Mouse (Mus musculus): Measurements from ENCODE around the gene Cabp5. TPM values are rescaled to one million over a fixed set of nuclear protein-coding genes. Genes with fewer than 3 reads are reported as not detected.

Cabp5 gene
- polyA plus RNA-seq (2014; fragmentation: Illumina TruSeq; extraction: RNeasy Lipid Tissue Mini Kit (QIAGEN cat#74804); ENCODE audit: low replicate concordance) = not detected

DNA sequence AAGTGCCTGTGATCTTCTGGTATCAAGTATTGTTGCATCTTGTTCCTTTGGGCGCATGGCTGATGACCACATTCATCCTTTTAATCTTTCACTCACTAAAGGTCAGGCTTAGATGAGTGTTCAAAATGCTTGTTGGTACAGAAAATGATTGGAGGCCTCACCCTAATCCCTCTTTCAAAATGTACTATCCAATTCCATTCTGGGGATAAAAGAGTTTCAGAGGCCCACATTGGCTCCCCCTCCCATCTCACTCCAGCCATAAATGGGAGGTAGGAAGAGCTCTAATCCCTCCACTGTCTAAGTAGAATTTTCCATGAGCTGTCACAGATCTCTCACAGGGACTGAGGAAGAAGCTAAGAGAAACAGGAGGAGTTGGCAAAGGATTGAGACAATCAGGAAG, at the start of gene Cabp5:
Gene Cabp5 (plus strand): TSS at position 301 of the 400 bp plus-strand sequence.

DNA sequence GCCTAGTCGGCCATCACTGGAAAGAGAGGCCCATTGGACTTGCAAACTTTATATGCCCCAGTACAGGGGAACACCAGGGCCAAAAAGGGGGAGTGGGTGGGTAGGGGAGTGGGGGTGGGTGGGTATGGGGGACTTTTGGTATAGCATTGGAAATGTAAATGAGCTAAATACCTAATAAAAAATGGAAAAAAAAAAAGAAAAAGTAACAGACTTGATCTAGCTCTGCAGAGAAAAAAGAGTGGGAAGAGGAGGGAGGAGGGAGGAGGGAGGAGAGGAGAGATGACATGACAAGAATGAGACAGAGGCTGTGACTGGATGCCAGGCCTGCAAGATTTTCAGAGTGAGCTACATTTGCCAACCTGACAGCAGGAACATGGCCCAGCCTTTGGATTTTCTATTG, 52.6 kb downstream of the Cabp5 start, which contains the start of gene Bsph1:
Gene Bsph1 (plus strand): TSS at position 301 of the 400 bp plus-strand sequence.

Other genes starting within 250 kb of the Cabp5 start
- gene Vmn1r88, start 238.6 kb upstream of the Cabp5 start, polyA plus RNA-seq (2014; fragmentation: Illumina TruSeq; extraction: RNeasy Lipid Tissue Mini Kit (QIAGEN cat#74804); ENCODE audit: low replicate concordance) = 0.04 TPM
- gene Vmn1r89, start 185.1 kb upstream of the Cabp5 start, polyA plus RNA-seq (2014; fragmentation: Illumina TruSeq; extraction: RNeasy Lipid Tissue Mini Kit (QIAGEN cat#74804); ENCODE audit: low replicate concordance) = not detected
- gene Lig1, start 120.8 kb upstream of the Cabp5 start, polyA plus RNA-seq (2014; fragmentation: Illumina TruSeq; extraction: RNeasy Lipid Tissue Mini Kit (QIAGEN cat#74804); ENCODE audit: low replicate concordance) = 8.7 TPM
- gene Zswim9, start 119.4 kb upstream of the Cabp5 start, polyA plus RNA-seq (2014; fragmentation: Illumina TruSeq; extraction: RNeasy Lipid Tissue Mini Kit (QIAGEN cat#74804); ENCODE audit: low replicate concordance) = 3.0 TPM
- gene Pla2g4c, start 73.5 kb upstream of the Cabp5 start, polyA plus RNA-seq (2014; fragmentation: Illumina TruSeq; extraction: RNeasy Lipid Tissue Mini Kit (QIAGEN cat#74804); ENCODE audit: low replicate concordance) = 3.4 TPM
- gene Bsph1, start 52.7 kb downstream of the Cabp5 start, polyA plus RNA-seq (2014; fragmentation: Illumina TruSeq; extraction: RNeasy Lipid Tissue Mini Kit (QIAGEN cat#74804); ENCODE audit: low replicate concordance) = not detected
- not detected for gene Bsph2, start 172.9 kb downstream of the Cabp5 start, polyA plus RNA-seq (2014; fragmentation: Illumina TruSeq; extraction: RNeasy Lipid Tissue Mini Kit (QIAGEN cat#74804); ENCODE audit: low replicate concordance)
- not detected for gene Sult2a5, start 225.8 kb downstream of the Cabp5 start, polyA plus RNA-seq (2014; fragmentation: Illumina TruSeq; extraction: RNeasy Lipid Tissue Mini Kit (QIAGEN cat#74804); ENCODE audit: low replicate concordance)